Mouse (Mus musculus): ENCODE measurements around the gene Trip10.
A peak's percentile ranks its signal among the peaks of the same experiment; 100 is the strongest.

Trip10 gene

DNA sequence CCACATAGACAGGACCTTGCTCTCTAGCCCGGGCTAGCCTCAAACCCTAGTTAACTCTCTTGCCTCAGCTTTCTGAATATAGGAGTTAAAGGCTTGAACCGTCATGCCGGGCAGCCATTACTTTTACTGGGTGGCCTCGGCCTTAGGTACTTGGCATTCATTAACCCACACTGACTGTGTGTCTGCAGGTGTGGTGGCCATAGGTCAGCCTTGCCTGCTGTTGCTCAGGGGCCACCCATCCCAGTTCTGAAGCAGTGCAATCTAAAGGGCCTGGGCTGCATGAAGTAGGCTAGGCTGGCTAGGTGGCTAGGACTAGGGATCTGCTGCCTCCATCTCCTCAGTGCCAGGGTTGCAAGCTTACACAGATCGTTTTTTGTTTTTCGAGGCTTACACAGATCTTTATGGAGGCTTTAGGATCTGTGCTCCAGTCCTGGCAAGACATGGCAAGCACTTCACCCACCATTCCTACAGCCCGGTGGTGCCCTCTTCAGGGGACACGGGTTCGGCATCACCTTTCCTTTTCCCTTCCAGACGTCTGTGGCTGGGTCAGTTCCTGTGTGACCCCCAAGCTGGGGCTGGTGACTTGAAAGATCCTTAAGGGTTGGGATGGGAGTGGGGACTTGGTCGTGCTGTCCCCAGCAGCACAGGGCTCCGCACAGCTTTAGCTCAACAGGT is 14.9 kb upstream of the Trip10 start:
- no peak for DNase-seq (ENCODE audit: low spot score)

DNA sequence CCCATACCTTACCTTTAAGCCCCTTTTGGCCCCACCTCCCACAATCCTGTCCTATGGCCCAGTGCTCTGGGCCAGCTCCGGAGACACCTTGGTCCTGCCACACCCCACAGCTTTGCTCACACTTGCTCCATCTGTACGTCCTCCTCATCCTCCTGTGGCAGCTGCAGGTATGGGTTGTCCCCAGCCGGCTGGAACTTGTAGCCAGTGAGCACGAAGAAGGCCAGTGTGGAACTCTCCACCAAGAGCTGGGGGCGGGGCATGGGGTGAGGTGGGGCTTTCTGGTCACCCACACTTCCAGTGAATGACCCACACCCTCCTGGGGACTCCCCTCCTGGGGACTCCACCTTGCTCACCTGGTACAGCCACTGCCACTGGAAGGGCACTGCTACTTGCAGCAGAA is 13.5 kb upstream of the Trip10 start:
- no peak for DNase-seq (ENCODE audit: low spot score)

GRCm38 (mm10) chr17:57237181-57237580 is 12.1 kb upstream of the Trip10 start:
- DNase-seq (ENCODE audit: low spot score): no peak

DNA sequence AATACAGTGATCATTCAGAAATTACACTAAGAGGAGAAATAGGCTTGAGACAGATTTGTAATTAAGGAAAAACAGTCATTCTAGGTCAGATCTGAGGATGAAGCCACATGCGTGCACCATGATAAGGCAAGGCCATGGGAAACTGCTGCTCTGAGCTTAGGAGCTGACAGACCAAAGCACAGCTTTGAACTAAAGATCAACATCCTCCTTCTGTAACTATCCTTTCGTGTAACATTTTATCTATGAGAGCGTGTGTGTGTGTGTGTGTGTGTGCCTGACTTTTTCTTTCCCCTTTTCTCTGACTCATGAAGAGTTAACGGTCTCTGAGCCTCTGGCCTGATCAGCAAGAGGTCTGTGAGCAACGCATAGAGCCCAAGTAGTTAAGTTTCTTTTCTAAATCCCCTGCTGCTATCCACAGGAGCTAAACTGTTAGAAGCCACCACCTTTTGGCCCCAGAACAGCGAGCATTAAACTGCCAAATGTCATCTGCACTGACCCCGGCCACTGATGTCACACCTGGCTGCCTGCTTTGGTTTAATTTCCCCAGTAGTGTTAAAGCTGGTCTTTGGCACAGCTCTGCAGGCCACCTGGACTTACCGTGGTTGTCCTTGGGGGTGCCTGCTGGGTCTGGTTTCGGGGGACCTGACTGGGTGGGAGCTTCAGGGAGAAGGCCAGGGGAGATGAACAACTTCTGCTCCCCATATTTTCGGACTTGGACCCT is 5.4 kb upstream of the Trip10 start:
- no peak for DNase-seq (ENCODE audit: low spot score)

DNA sequence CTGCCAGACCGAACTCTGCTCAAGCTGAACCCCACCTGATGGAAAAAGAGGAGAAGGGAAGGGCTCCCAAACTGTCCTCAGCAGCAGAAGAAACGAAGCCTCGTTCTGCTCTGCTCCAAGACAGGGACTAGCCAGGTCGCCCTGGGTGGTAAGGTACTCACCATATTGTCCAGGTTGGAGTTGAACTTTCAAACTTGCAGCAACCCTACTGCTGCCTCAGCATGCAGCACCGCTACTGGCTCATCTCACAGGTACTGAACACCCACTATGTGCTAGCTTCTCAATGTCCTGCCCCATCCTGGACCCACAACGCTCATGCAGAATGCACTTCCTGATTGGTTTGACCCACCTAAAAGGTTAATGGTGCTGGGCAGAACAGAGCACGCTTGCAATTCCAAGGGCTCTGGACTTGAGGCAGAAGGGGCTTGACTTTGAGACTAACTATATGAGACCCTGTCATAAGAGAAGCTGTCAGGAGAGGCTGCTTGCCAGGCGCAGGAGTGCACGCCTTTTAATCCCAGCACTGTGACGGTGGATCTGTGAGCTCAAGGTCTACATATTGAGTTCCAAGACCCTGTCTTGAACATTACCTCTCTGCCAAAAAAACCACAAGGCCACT is 3.8 kb upstream of the Trip10 start:
- no peak for DNase-seq (ENCODE audit: low spot score)

DNA sequence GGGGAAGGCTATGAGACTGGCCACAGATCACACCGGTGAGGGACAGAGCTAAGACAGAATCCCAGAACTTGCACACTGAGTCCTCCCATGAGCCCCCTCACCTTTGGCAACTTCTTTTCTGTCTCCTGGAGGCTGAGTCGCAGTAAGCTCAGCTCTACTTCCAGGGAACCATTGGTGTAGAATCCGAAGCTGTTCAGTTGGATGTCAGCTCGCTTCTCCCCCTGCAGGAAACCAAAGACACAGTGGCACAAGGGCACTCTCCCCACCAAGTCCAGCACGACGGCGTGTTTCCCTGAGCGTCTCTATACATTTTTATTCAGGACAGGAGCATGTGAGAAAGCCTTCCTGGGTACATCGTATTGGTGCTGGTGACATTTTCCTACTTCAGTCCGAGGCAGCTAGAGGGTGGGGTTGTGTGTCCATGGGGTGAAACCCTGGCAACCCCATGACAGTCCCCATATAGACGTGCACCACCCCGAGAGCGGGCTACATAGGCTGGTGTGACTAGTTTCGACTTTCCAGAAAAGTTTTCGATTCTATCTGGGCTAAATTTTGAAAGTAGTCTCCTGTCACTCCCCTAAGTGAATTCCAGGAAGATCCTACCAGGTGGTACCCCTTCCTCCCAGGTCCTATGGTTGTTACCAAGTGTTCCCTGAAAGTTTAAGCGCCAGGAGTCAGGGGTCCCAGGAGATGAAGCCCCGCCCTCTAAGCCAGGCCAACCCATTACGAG is 2.4 kb upstream of the Trip10 start:
- no peak for DNase-seq (ENCODE audit: low spot score)

- peak; percentile 94 for DNase-seq (ENCODE audit: low spot score)
Measured at GRCm38 (mm10) chr17:57247393-57248200, 1.7 kb upstream of the Trip10 start.

GRCm38 (mm10) chr17:57248201-57248699 is 1.0 kb upstream of the Trip10 start, which contains the start of gene Gpr108:
Gene Gpr108, minus strand, starts transcription at chr17:57248446.
- peak; percentile 83 for DNase-seq (ENCODE audit: low spot score)

- DNase-seq (ENCODE audit: low spot score): no peak
Measured at GRCm38 (mm10) chr17:57248771-57249170, 484 bp upstream of the Trip10 start.

DNA sequence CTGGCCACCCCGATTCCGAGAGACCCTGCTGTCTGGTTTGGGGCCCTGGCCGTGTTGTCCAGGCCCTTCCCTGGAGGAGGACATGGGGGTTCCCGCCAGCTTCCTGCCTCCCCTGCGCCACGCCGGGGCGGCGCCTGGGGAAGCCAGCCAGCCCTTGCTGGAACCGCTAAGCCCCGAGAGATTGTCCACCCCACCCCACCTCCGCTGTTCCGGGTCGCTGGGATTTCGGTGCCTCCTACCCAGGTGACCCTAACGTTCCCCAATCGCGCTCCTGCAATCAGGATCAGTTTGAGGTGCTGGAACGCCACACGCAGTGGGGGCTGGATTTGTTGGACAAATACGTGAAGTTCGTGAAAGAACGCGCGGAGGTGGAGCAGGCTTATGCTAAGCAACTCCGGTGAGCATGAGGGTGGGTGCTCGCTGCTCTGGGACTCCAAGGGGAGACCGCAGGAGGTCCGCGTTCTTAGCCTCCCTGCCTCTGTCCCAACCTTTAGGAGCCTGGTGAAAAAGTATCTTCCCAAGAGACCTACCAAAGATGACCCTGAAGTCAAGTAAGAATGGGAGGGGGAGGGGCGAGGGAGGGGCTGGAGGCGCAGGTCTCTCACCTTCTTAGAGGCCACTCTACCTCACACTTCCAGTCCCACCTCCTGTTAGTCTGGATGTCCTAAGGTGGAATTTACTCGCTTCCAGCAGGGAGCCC is 1.4 kb downstream of the Trip10 start:
- DNase-seq (ENCODE audit: low spot score): no peak

- DNase-seq (ENCODE audit: low spot score): no peak
Measured at GRCm38 (mm10) chr17:57251431-57251830, 2.2 kb downstream of the Trip10 start.

GRCm38 (mm10) chr17:57253306-57253705 is 4.1 kb downstream of the Trip10 start:
- DNase-seq (ENCODE audit: low spot score): no peak

GRCm38 (mm10) chr17:57255354-57255753 is 6.1 kb downstream of the Trip10 start:
- DNase-seq (ENCODE audit: low spot score): no peak

- no peak for DNase-seq (ENCODE audit: low spot score)
Measured at GRCm38 (mm10) chr17:57256921-57257485, 7.7 kb downstream of the Trip10 start.

GRCm38 (mm10) chr17:57258191-57258590 is 8.9 kb downstream of the Trip10 start:
- no peak for DNase-seq (ENCODE audit: low spot score)

GRCm38 (mm10) chr17:57259742-57260141 is 10.5 kb downstream of the Trip10 start:
- DNase-seq (ENCODE audit: low spot score): no peak

DNA sequence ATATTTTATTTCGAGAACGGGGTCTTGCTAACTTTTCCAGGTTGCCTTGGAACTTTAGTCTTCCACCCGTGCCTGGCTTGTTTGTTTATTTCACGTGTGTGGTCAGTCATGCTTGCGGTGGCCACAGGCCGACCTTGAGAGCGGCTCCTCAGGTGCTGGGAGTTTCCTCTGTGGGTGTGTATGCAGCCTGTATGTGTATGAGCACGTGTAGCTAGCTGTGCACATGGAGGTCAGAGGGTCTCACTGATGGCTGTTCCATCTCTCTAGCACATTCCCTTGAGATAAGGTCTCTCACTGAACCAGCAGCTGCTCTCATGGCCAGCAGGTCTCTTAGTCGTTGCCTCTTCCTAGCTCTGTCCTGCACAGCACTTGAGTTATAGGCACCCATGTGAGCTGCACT is 11.1 kb downstream of the Trip10 start:
- DNase-seq (ENCODE audit: low spot score): no peak

DNA sequence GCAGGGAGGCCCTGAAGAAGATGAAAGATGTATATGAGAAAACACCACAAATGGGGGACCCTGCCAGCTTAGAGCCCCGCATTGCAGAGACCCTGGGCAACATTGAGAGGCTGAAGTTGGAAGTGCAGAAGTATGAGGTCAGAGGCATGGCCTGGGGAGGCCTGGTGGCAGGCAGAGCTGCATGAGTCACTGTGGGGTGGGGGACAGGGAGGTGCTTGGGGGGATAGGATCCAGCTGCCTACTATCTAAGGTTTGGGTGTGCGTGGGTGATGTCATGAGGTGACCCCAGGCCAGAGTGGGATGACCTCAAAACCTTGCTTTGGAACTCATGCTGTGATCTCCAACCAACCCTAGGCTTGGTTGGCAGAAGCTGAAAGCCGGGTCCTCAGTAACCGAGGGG is 12.0 kb downstream of the Trip10 start:
- DNase-seq (ENCODE audit: low spot score): no peak

DNA sequence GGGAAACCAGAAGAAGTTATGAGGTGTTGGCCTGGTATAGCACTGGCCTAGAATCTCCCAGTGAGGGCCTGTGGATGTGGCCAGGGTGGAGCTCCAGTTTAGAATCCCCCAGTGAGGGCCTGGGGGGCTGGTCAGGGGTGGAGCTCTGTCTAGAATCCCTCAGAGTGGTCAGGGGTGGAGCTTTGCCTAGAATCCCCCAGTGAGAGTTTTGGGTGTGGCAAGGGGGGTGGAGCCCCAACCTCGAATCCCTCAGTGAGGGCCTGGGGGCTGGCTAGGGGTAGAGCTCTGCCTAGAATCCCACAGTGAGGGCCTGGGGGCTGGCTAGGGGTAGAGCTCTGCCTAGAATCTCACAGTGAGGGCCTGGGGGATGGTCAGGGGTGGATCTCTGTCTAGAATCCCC is 12.5 kb downstream of the Trip10 start:
- DNase-seq (ENCODE audit: low spot score): no peak

DNA sequence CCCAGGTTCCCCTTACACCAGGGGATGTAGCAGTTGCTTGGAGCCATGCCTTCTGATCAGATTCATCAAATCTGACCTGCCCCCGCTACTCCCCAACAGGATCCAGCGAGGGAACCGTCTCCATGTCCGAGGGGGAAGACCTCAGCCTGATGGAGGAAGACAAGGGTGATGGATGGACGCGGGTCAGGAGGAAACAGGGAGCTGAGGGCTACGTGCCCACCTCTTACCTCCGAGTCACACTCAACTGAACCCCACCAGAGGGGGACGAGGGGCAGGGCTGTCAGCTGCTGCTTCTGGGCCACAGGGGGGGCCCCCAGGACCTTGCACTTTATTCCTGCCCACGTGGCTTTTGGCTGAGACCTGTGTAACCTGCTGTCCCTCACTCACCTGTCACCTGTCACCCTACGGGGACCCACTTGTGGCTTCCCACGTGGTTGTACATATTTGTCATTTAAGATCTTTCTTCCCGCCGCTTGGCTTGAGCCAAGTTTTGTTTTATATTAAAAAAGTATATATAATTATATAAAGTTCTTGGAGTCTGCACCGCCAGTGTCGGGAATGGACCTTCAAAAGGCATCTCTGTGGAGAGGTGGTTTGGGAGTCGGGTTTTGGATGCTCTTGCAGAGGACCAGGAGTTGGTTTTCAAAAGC is 13.8 kb downstream of the Trip10 start:
- no peak for DNase-seq (ENCODE audit: low spot score)

Data from ovary, adult 18-20 months (tissue).